Mouse (Mus musculus): ENCODE measurements around the gene Olfr1437. TPM values are rescaled to one million over a fixed set of nuclear protein-coding genes. Genes with fewer than 3 reads are reported as not detected.

Olfr1437 gene
- polyA plus RNA-seq, 1 experiment: not detected

GRCm38 (mm10) chr19:12279554-12279953, 45.3 kb downstream of the Olfr1437 start, which contains the start of gene Olfr1434:
Gene Olfr1434, plus strand, starts transcription at chr19:12279854.
- no peaks in the 10 kb centered on the region for H3K79me2 ChIP-seq (ENCODE audit: control insufficient read depth, insufficient read depth)
- TF ChIP-seq MAX (IDR thresholded peaks at IDR 0.05): no peak
- no peak for TF ChIP-seq USF1 (IDR thresholded peaks at IDR 0.05; ENCODE audit: low read depth)
- TF ChIP-seq FOSL1 (IDR thresholded peaks at IDR 0.05; ENCODE audit: insufficient read depth, low read length, poor library complexity, severe bottlenecking): no peak
- TF ChIP-seq MYOD1 (IDR thresholded peaks at IDR 0.05; ENCODE audit: control insufficient read depth, insufficient read length, low read depth): no peak
- TF ChIP-seq MYOG (IDR thresholded peaks at IDR 0.05; ENCODE audit: control insufficient read depth, extremely low read depth, insufficient read length): no peak
- TF ChIP-seq CTCF (IDR thresholded peaks at IDR 0.05; ENCODE audit: control insufficient read depth, insufficient read depth, insufficient read length): no peak
- no peak for TF ChIP-seq CEBPB (IDR thresholded peaks at IDR 0.05; ENCODE audit: low read depth)
- no peaks in the 10 kb centered on the region for H3K27me3 ChIP-seq (ENCODE audit: control insufficient read depth, insufficient read depth, insufficient read length)
- H3ac ChIP-seq (ENCODE audit: control insufficient read depth, insufficient read length, low read depth): no peak within 1 kb of the TSS
- H3K4me3 ChIP-seq (ENCODE audit: insufficient read depth, poor library complexity, severe bottlenecking): no peak within 1 kb of the TSS
- H3K79me3 ChIP-seq (ENCODE audit: low read depth): no peaks in the 10 kb centered on the region
- H3K36me3 ChIP-seq (ENCODE audit: control insufficient read depth, insufficient read depth): no peaks in the 10 kb centered on the region

Other genes with a start within 250 kb of the Olfr1437 start
- gene Olfr1425, start 247.4 kb downstream of the Olfr1437 start, polyA plus RNA-seq (2012; fragmentation: generic; extraction: Trizol): not detected
- gene Olfr1426, start 233.1 kb downstream of the Olfr1437 start, polyA plus RNA-seq (2012; fragmentation: generic; extraction: Trizol): not detected
- gene Olfr1427, start 221.8 kb downstream of the Olfr1437 start, polyA plus RNA-seq (2012; fragmentation: generic; extraction: Trizol): not detected
- gene Olfr1428, start 209.2 kb downstream of the Olfr1437 start, polyA plus RNA-seq (2012; fragmentation: generic; extraction: Trizol): not detected
- not detected for gene Olfr76, start 201.9 kb downstream of the Olfr1437 start, polyA plus RNA-seq (2012; fragmentation: generic; extraction: Trizol)
- not detected for gene Olfr1555-ps1, start 155.0 kb downstream of the Olfr1437 start, polyA plus RNA-seq (2012; fragmentation: generic; extraction: Trizol)
- gene Olfr1431, start 124.5 kb downstream of the Olfr1437 start, polyA plus RNA-seq (2012; fragmentation: generic; extraction: Trizol): not detected
- gene Olfr1432, start 92.5 kb downstream of the Olfr1437 start, polyA plus RNA-seq (2012; fragmentation: generic; extraction: Trizol): not detected
- gene Olfr262, start 83.4 kb downstream of the Olfr1437 start, polyA plus RNA-seq (2012; fragmentation: generic; extraction: Trizol): not detected
- not detected for gene Olfr235, start 64.1 kb downstream of the Olfr1437 start, polyA plus RNA-seq (2012; fragmentation: generic; extraction: Trizol)
- gene Olfr1434, start 45.2 kb downstream of the Olfr1437 start, polyA plus RNA-seq (2012; fragmentation: generic; extraction: Trizol): not detected
- not detected for gene Olfr1436, start 26.0 kb downstream of the Olfr1437 start, polyA plus RNA-seq (2012; fragmentation: generic; extraction: Trizol)
- not detected for gene Olfr1438-ps1, start 10.8 kb upstream of the Olfr1437 start, polyA plus RNA-seq (2012; fragmentation: generic; extraction: Trizol)
- not detected for gene Olfr1440, start 62.2 kb upstream of the Olfr1437 start, polyA plus RNA-seq (2012; fragmentation: generic; extraction: Trizol)
- gene Olfr1441, start 92.3 kb upstream of the Olfr1437 start, polyA plus RNA-seq (2012; fragmentation: generic; extraction: Trizol): not detected
- gene Pfpl, start 102.8 kb upstream of the Olfr1437 start, polyA plus RNA-seq (2012; fragmentation: generic; extraction: Trizol): not detected
- 0.01 TPM for gene Mpeg1, start 135.7 kb upstream of the Olfr1437 start, polyA plus RNA-seq (2012; fragmentation: generic; extraction: Trizol)
- gene Dtx4, start 176.4 kb upstream of the Olfr1437 start, polyA plus RNA-seq (2012; fragmentation: generic; extraction: Trizol): 5.0 TPM
- gene Fam111a, start 220.6 kb upstream of the Olfr1437 start, polyA plus RNA-seq (2012; fragmentation: generic; extraction: Trizol): 17.4 TPM

Data from C2C12 (cell line).